Mouse (Mus musculus): ENCODE results near the gene Klb.
A peak's percentile ranks its signal among the peaks of the same experiment; 100 is the strongest.

The Klb gene

GRCm38 (mm10) chr5:65374746-65375145 is 26.6 kb downstream of the Klb start:
- DNase-seq (ENCODE audit: low spot score): no peak

- no peak for DNase-seq (ENCODE audit: low spot score)
Observed at GRCm38 (mm10) chr5:65385704-65386103, 37.6 kb downstream of the Klb start.

GRCm38 (mm10) chr5:65387008-65387867 is 39.1 kb downstream of the Klb start:
- no peak for DNase-seq (ENCODE audit: low spot score)

GRCm38 (mm10) chr5:65390648-65391644 is 42.8 kb downstream of the Klb start, which contains the start of the genes Rpl9 and Lias:
Gene Rpl9, minus strand, starts transcription at chr5:65391444.
Gene Lias, plus strand, starts transcription at chr5:65391497.
- DNase-seq (ENCODE audit: low spot score): peak; percentile 95

- DNase-seq (ENCODE audit: low spot score): no peak
Observed at GRCm38 (mm10) chr5:65391753-65392152, 43.6 kb downstream of the Klb start.

GRCm38 (mm10) chr5:65394425-65394824 is 46.3 kb downstream of the Klb start:
- DNase-seq (ENCODE audit: low spot score): no peak

- peak; percentile 65 for DNase-seq (ENCODE audit: low spot score)
Observed at GRCm38 (mm10) chr5:65401251-65401994, 53.3 kb downstream of the Klb start.

GRCm38 (mm10) chr5:65407989-65408388 is 59.9 kb downstream of the Klb start:
- DNase-seq (ENCODE audit: low spot score): no peak

GRCm38 (mm10) chr5:65415653-65416458 is 67.7 kb downstream of the Klb start:
- DNase-seq (ENCODE audit: low spot score): no peak

- DNase-seq (ENCODE audit: low spot score): no peak
Observed at GRCm38 (mm10) chr5:65419136-65419535, 71.0 kb downstream of the Klb start.

- DNase-seq (ENCODE audit: low spot score): no peak
Observed at GRCm38 (mm10) chr5:65420822-65421221, 72.7 kb downstream of the Klb start.

- DNase-seq (ENCODE audit: low spot score): no peak
Observed at GRCm38 (mm10) chr5:65422803-65423202, 74.7 kb downstream of the Klb start.

- no peak for DNase-seq (ENCODE audit: low spot score)
Observed at GRCm38 (mm10) chr5:65424215-65424614, 76.1 kb downstream of the Klb start.

GRCm38 (mm10) chr5:65425251-65425650 is 77.1 kb downstream of the Klb start:
- no peak for DNase-seq (ENCODE audit: low spot score)

- DNase-seq (ENCODE audit: low spot score): no peak
Observed at GRCm38 (mm10) chr5:65428321-65428720, 80.2 kb downstream of the Klb start.

- no peak for DNase-seq (ENCODE audit: low spot score)
Observed at GRCm38 (mm10) chr5:65429441-65429840, 81.3 kb downstream of the Klb start.

All from left cerebral cortex, adult 11 months (tissue).